Mouse (Mus musculus): ENCODE data around the gene Cry2. TPM values are rescaled to one million over a fixed set of nuclear protein-coding genes. Genes with fewer than 3 reads are reported as not detected.

The Cry2 gene
- polyA plus RNA-seq, 1 experiment from 2014 or later = 53.4 TPM

- no peak overlapping the region for H3K4me2 ChIP-seq (ENCODE audit: low read length)
- no peaks in the 10 kb centered on the region for H3K27me3 ChIP-seq (ENCODE audit: control insufficient read depth, insufficient read depth, low read depth, low read length)
- ATAC-seq = no peak
- 85% methylated on average over 2 of the region's 2 CpGs for WGBS
- H3K27ac ChIP-seq (ENCODE audit: low read length) = no peak overlapping the region
- H3K36me3 ChIP-seq (ENCODE audit: control insufficient read depth, insufficient read depth, low read length) = no peaks in the 10 kb centered on the region; the same call in 1 of the 2 replicates
- H3K9ac ChIP-seq (ENCODE audit: low read depth, low read length) = no peak overlapping the region
- no peak overlapping the region for H3K4me3 ChIP-seq (ENCODE audit: low read depth, low read length)
- H3K4me1 ChIP-seq (ENCODE audit: control insufficient read depth, insufficient read depth, low read length) = peaks cover 48% of the 10 kb centered on the region
- no peaks in the 10 kb centered on the region for H3K9me3 ChIP-seq (replicated peaks; ENCODE audit: control insufficient read depth, low read length, poor library complexity, severe bottlenecking)
Measured at GRCm38 (mm10) chr2:92430089-92430488, 3.8 kb downstream of the Cry2 start.

GRCm38 (mm10) chr2:92427882-92428281, 6.0 kb downstream of the Cry2 start:
- no peaks in the 10 kb centered on the region for H3K9me3 ChIP-seq (replicated peaks; ENCODE audit: control insufficient read depth, low read length, poor library complexity, severe bottlenecking)
- no peaks in the 10 kb centered on the region for H3K27me3 ChIP-seq (ENCODE audit: control insufficient read depth, insufficient read depth, low read depth, low read length)
- ATAC-seq = no peak; the same call in 1 of the 2 replicates
- no peak overlapping the region for H3K4me3 ChIP-seq (ENCODE audit: low read depth, low read length)
- H3K9ac ChIP-seq (ENCODE audit: low read depth, low read length) = no peak overlapping the region; the same call in 1 of the 2 replicates
- no peaks in the 10 kb centered on the region; the same call in none of the 2 replicates for H3K36me3 ChIP-seq (ENCODE audit: control insufficient read depth, insufficient read depth, low read length)
- WGBS = 48% methylated on average over 6 of the region's 6 CpGs
- peaks cover 49% of the 10 kb centered on the region for H3K4me1 ChIP-seq (ENCODE audit: control insufficient read depth, insufficient read depth, low read length)
- H3K4me2 ChIP-seq (ENCODE audit: low read length) = peak overlapping the region; percentile 14; the same call in 1 of the 2 replicates
- 0 out of 2 replicates have a peak overlapping the region, but pooled peaks have one; percentile 22 for H3K27ac ChIP-seq (ENCODE audit: low read length)

- no peak overlapping the region for H3K9ac ChIP-seq (ENCODE audit: low read depth, low read length)
- H3K27ac ChIP-seq (ENCODE audit: low read length) = peak overlapping the region; percentile 58; the same call in 1 of the 2 replicates
- no peaks in the 10 kb centered on the region for H3K27me3 ChIP-seq (ENCODE audit: control insufficient read depth, insufficient read depth, low read depth, low read length)
- H3K4me3 ChIP-seq (ENCODE audit: low read depth, low read length) = no peak overlapping the region
- no peak for ATAC-seq
- H3K4me2 ChIP-seq (ENCODE audit: low read length) = no peak overlapping the region
- peaks cover 9% of the 10 kb centered on the region for H3K36me3 ChIP-seq (ENCODE audit: control insufficient read depth, insufficient read depth, low read length)
- 88% methylated on average over 3 of the region's 3 CpGs for WGBS
- no peaks in the 10 kb centered on the region for H3K9me3 ChIP-seq (replicated peaks; ENCODE audit: control insufficient read depth, low read length, poor library complexity, severe bottlenecking)
- peaks cover 34% of the 10 kb centered on the region for H3K4me1 ChIP-seq (ENCODE audit: control insufficient read depth, insufficient read depth, low read length)
Measured at GRCm38 (mm10) chr2:92426426-92426825, 7.4 kb downstream of the Cry2 start.

- Histone ChIP-seq H3K27ac (ENCODE audit: low read length) (peak overlapping the region; percentile 77), H3K27me3 (ENCODE audit: control insufficient read depth, insufficient read depth, low read depth, low read length) (no peaks in the 10 kb centered on the region), H3K36me3 (ENCODE audit: control insufficient read depth, insufficient read depth, low read length) (peaks cover 19% of the 10 kb centered on the region), H3K4me1 (ENCODE audit: control insufficient read depth, insufficient read depth, low read length) (peaks cover 26% of the 10 kb centered on the region), H3K4me3 (ENCODE audit: low read depth, low read length) (no peak overlapping the region), H3K9me3 (replicated peaks; ENCODE audit: control insufficient read depth, low read length, poor library complexity, severe bottlenecking) (no peaks in the 10 kb centered on the region), H3K9ac (ENCODE audit: low read depth, low read length) (peak overlapping the region; percentile 26), H3K4me2 (ENCODE audit: low read length) (no peak overlapping the region)
- no peak for ATAC-seq
- WGBS = 55% methylated on average over 4 of the region's 4 CpGs
Measured at GRCm38 (mm10) chr2:92425366-92425765, 8.5 kb downstream of the Cry2 start.

GRCm38 (mm10) chr2:92424462-92425308, 9.2 kb downstream of the Cry2 start:
- H3K9me3 ChIP-seq (replicated peaks; ENCODE audit: control insufficient read depth, low read length, poor library complexity, severe bottlenecking) = no peaks in the 10 kb centered on the region
- peak; percentile 68 for ATAC-seq
- H3K4me1 ChIP-seq (ENCODE audit: control insufficient read depth, insufficient read depth, low read length) = peaks cover 25% of the 10 kb centered on the region
- 31% methylated on average over 9 of the region's 9 CpGs for WGBS
- H3K27ac ChIP-seq (ENCODE audit: low read length) = peak overlapping the region; percentile 78
- H3K4me2 ChIP-seq (ENCODE audit: low read length) = no peak overlapping the region
- H3K36me3 ChIP-seq (ENCODE audit: control insufficient read depth, insufficient read depth, low read length) = peaks cover 24% of the 10 kb centered on the region
- no peak overlapping the region for H3K4me3 ChIP-seq (ENCODE audit: low read depth, low read length)
- no peaks in the 10 kb centered on the region for H3K27me3 ChIP-seq (ENCODE audit: control insufficient read depth, insufficient read depth, low read depth, low read length)
- no peak overlapping the region for H3K9ac ChIP-seq (ENCODE audit: low read depth, low read length)

GRCm38 (mm10) chr2:92423702-92424461, 10.0 kb downstream of the Cry2 start:
- Histone ChIP-seq H3K4me1 (ENCODE audit: control insufficient read depth, insufficient read depth, low read length) (peaks cover 25% of the 10 kb centered on the region), H3K27ac (ENCODE audit: low read length) (peak overlapping the region; percentile 78), H3K4me2 (ENCODE audit: low read length) (no peak overlapping the region), H3K4me3 (ENCODE audit: low read depth, low read length) (no peak overlapping the region), H3K9ac (ENCODE audit: low read depth, low read length) (no peak overlapping the region), H3K9me3 (replicated peaks; ENCODE audit: control insufficient read depth, low read length, poor library complexity, severe bottlenecking) (no peaks in the 10 kb centered on the region), H3K36me3 (ENCODE audit: control insufficient read depth, insufficient read depth, low read length) (peaks cover 24% of the 10 kb centered on the region), H3K27me3 (ENCODE audit: control insufficient read depth, insufficient read depth, low read depth, low read length) (no peaks in the 10 kb centered on the region)
- WGBS = 53% methylated on average over 9 of the region's 9 CpGs
- peak; percentile 43; the same call in 1 of the 2 replicates for ATAC-seq

- Histone ChIP-seq H3K27ac (ENCODE audit: low read length) (peak overlapping the region; percentile 78; the same call in 1 of the 2 replicates), H3K9me3 (replicated peaks; ENCODE audit: control insufficient read depth, low read length, poor library complexity, severe bottlenecking) (no peaks in the 10 kb centered on the region), H3K9ac (ENCODE audit: low read depth, low read length) (no peak overlapping the region), H3K27me3 (ENCODE audit: control insufficient read depth, insufficient read depth, low read depth, low read length) (no peaks in the 10 kb centered on the region), H3K36me3 (ENCODE audit: control insufficient read depth, insufficient read depth, low read length) (peaks cover 24% of the 10 kb centered on the region), H3K4me2 (ENCODE audit: low read length) (no peak overlapping the region), H3K4me3 (ENCODE audit: low read depth, low read length) (no peak overlapping the region), H3K4me1 (ENCODE audit: control insufficient read depth, insufficient read depth, low read length) (peaks cover 20% of the 10 kb centered on the region)
- WGBS = 92% methylated on average over 9 of the region's 9 CpGs
- ATAC-seq = no peak
Measured at GRCm38 (mm10) chr2:92423156-92423555, 10.7 kb downstream of the Cry2 start.

- Histone ChIP-seq H3K4me2 (ENCODE audit: low read length) (no peak overlapping the region), H3K4me3 (ENCODE audit: low read depth, low read length) (no peak overlapping the region), H3K9me3 (replicated peaks; ENCODE audit: control insufficient read depth, low read length, poor library complexity, severe bottlenecking) (no peaks in the 10 kb centered on the region), H3K27me3 (ENCODE audit: control insufficient read depth, insufficient read depth, low read depth, low read length) (no peaks in the 10 kb centered on the region), H3K9ac (ENCODE audit: low read depth, low read length) (no peak overlapping the region), H3K27ac (ENCODE audit: low read length) (no peak overlapping the region; the same call in 1 of the 2 replicates), H3K4me1 (ENCODE audit: control insufficient read depth, insufficient read depth, low read length) (peaks cover 17% of the 10 kb centered on the region), H3K36me3 (ENCODE audit: control insufficient read depth, insufficient read depth, low read length) (peaks cover 26% of the 10 kb centered on the region)
- 73% methylated on average over 10 of the region's 10 CpGs for WGBS
- no peak for ATAC-seq
Measured at GRCm38 (mm10) chr2:92422388-92423135, 11.3 kb downstream of the Cry2 start.

Measured in midbrain, embryonic 16.5 days (tissue).